Mouse (Mus musculus): ENCODE measurements around the gene Efcab3.

Gene Efcab3

GRCm38 (mm10) chr11:105063292-105063691 is at the start of gene Efcab3:
Efcab3 (plus strand) TSS chr11:105063592.
- no peak for TF ChIP-seq GATA4 (IDR thresholded peaks at IDR 0.05; ENCODE audit: insufficient replicate concordance, low read length)

DNA sequence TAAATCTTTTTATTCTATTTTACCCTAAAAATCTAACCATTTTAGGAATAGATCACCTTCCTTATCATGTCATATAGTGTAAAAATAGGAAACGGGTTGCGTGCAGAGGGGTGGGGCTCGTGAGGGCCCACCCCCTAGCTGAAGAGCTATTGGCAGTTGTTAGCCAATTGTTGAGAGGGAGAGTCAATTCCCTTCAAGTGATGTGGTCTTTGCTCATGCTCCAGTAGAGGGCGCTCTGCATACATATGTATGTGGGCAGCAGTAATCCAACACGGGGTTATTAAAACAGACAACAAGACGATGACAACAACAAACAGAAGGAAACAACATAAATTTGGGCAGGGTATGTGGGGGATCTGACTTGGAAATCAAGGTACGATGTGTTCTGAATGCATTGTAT is 42.3 kb upstream of the Efcab3 start:
- TF ChIP-seq GATA4 (IDR thresholded peaks at IDR 0.05; ENCODE audit: insufficient replicate concordance, low read length): no peak

DNA sequence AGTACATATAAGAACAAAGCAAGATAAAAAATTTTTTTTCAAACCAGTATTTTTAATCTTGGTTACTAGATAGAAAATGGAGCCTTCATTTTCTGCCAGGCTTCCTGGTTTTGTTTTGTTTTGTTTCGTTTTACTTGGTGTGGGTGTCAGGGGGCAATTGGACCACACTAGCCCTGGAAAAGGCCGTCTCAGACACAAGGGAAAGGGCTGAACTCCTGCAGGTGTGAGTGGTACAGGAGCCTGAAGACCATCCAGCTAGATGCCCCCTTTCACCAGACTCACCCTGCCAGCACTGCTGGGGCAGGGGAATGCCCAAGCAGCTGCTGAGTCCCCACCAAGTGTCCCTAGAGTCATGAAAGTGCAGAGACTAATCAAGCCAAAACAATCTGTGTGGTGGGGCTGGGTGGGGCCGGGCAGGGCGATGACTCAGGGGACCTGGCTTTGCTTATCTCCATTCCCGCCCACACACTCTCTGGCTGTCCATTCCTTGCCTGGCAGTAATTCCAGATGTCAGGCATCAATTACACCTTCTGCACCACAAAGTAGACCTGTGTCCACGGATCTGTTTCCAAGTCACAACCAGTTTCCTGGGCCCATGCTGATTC is 34.5 kb upstream of the Efcab3 start:
- no peak for TF ChIP-seq GATA4 (IDR thresholded peaks at IDR 0.05; ENCODE audit: insufficient replicate concordance, low read length)

DNA sequence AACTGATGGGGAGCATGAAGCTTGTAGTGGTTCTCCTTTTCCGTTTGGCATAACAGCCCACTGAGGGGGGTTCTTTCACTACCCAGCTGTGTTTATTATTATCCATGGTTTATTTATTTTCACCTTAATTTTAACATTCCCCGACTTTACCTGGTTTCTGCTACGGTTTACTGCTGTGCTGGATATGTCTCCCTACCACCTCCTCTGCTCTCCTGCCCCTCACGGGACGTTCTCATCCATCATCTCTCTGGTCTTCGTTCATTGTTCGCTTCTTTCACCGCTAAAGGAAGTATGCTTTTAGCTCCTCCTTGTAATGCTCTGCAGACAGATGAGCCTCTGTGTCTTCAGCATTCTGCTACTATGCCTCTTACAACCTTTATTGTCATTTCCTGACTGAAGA is 33.9 kb upstream of the Efcab3 start:
- TF ChIP-seq GATA4 (IDR thresholded peaks at IDR 0.05; ENCODE audit: insufficient replicate concordance, low read length): no peak

GRCm38 (mm10) chr11:105030229-105030628 is 33.2 kb upstream of the Efcab3 start:
- TF ChIP-seq GATA4 (IDR thresholded peaks at IDR 0.05; ENCODE audit: insufficient replicate concordance, low read length): no peak

DNA sequence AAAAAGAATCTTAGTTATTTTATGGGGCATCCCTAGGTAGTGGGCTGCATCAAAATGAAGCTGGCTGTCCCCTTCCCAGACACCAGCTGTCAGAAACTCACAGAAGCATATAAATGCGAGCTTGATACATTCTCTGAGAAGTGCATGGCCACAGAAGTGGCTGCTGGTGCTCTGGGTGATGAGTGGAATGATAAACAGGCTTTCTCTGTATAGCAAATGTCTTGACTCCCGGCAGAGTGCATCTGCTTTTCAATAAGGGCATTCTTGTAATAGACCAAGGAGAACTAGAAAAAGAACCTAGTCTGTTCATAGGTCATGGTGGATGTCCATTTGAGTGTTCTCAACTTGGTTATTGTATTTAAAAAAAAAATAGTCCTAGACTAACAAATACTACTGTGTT is 32.3 kb upstream of the Efcab3 start:
- no peak for TF ChIP-seq GATA4 (IDR thresholded peaks at IDR 0.05; ENCODE audit: insufficient replicate concordance, low read length)

DNA sequence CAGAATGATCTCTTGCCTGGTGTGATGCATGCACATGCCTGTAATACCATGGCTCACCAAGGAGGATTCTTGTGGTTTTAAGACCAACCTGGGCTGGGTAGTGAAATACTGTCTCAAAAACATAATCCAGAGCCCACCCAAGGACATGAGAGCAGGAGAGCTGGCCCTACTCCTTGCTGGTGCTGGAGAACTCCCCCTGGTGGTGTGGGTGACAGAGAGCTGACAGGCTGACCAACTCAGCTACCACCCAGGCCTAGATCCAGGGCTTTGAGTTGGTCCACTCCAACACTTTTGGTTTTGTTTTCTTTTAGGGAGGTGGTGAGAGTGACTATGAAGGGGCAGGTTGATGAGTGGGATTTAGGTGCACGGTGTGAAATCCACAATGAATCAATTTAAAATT is 28.3 kb upstream of the Efcab3 start:
- no peak for TF ChIP-seq GATA4 (IDR thresholded peaks at IDR 0.05; ENCODE audit: insufficient replicate concordance, low read length)

DNA sequence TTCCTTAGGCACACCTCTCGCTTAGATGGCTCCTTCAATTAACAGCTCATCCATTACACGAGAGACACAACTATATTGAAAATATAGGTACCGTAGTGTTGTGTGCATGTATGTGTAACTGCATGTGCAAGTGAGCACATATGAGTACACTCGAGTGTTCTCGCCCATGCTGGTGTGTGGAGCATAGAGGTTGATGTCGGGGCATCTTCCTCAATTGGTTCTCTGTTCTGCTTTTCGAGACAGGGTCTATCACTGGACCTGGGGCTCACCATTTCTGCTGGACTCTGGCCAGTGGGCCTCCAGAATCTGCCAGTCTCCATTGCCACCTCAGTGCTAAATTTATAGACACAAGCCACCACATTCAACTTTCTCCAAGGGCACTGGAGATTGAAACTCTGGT is 54.4 kb downstream of the Efcab3 start:
- TF ChIP-seq GATA4 (IDR thresholded peaks at IDR 0.05; ENCODE audit: insufficient replicate concordance, low read length): no peak

DNA sequence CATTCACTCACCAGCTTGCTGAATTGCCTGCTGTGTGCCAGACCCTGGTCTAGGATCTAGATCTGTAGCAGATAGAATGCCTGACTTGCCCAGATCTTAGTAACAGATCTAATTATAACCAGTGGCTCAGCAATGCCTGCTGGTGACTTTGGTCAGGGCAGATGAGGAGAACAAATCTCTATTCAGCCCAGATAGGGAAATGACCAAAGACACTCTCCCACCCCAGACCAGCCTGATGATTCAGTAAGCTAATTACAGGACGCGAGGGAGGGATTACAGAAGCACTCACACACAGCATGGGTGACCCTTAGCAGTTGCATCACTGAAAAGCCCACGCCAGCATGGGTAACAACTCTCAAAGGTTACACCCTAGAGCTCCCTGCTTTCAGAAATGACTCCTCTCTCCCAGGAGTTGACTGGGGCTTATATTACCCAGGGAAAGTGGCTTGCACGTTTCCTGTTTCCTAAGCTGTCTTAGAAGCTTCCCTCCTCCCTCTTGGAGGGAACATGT is 57.2 kb downstream of the Efcab3 start:
- TF ChIP-seq GATA4 (IDR thresholded peaks at IDR 0.05; ENCODE audit: insufficient replicate concordance, low read length): no peak

- no peak for TF ChIP-seq GATA4 (IDR thresholded peaks at IDR 0.05; ENCODE audit: insufficient replicate concordance, low read length)
Measured at GRCm38 (mm10) chr11:105123986-105124385, 60.6 kb downstream of the Efcab3 start.

DNA sequence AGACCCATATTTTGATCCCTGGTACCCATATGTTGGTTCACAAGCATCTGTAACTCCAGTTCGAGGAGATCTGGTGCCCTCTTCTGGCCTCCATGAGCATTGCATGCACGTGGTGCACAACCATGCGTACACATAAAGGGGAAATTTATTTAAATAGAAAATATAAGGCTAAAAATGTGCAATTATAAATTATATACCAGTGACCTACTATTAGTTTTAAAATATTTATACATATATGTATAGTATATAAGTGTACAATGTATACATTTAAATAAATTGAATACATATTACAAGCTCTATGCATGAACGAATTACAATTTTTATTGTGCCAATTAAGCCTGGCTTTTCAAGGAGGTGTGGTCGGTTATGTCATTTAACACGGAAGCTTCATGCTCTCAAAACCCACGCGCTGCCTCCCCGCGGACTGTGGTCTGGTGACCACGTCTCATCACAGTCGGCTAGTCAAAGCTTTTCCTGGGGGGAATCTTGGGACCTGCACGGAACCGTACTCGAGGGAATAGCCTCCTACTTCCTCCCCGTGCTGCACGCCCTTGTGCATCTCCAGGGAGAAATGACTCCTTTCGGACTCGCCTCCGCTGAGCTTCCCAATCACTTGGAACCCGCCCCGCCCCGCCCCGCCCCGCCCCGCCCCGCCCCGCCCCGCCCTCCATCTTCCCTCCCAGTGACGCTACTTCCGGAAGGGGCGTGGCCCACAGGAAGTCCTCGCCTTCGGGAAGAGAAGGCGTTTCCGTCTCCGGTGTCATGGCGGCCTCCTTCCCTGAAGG is 62.5 kb downstream of the Efcab3 start, which contains the start of gene Mettl2:
Mettl2 (plus strand) TSS at position 691 of the 785 bp plus-strand sequence.
- TF ChIP-seq GATA4 (IDR thresholded peaks at IDR 0.05; ENCODE audit: insufficient replicate concordance, low read length): no peak

GRCm38 (mm10) chr11:105126520-105127029 is 63.2 kb downstream of the Efcab3 start:
- no peak for TF ChIP-seq GATA4 (IDR thresholded peaks at IDR 0.05; ENCODE audit: insufficient replicate concordance, low read length)

DNA sequence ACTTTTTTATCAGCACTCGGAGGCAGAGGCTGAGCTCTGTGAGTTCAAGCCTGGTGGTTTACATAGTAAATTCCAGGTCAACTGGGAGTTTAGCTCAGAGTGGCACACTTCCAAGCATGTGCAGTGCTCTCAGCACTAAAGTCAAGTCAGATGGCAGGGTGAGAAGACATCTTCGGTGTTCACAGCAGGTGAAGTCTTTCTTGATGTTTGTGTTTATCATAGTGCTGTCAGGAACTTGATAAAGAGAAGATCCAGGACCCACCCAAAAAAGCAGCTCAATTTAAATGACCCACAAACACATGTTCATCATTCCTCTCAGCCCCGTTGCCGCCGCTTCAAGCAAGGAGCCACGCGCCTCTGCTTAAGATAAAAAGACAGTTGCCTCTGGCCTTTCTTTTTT is 72.3 kb downstream of the Efcab3 start:
- no peak for TF ChIP-seq GATA4 (IDR thresholded peaks at IDR 0.05; ENCODE audit: insufficient replicate concordance, low read length)

GRCm38 (mm10) chr11:105141115-105141514 is 77.7 kb downstream of the Efcab3 start:
- TF ChIP-seq GATA4 (IDR thresholded peaks at IDR 0.05; ENCODE audit: insufficient replicate concordance, low read length): no peak

DNA sequence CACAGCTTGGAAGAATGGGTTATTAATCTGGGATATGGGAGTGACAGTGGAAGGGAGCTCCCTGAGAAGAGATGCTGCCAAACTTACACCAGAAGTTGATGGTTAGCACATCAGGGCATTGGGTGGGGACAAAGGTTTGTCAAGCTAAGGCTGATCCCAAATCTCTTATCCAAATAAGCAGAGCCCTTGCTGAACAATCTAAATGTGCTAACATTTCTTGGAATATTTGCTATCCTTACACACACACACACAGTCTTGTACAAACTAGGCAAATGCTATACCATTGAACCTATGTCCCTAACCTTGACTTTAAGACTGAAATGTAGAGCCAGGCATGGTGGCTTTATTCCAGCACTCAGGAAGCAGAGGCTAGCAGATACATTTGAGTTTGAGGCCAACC is 80.2 kb downstream of the Efcab3 start:
- no peak for TF ChIP-seq GATA4 (IDR thresholded peaks at IDR 0.05; ENCODE audit: insufficient replicate concordance, low read length)

DNA sequence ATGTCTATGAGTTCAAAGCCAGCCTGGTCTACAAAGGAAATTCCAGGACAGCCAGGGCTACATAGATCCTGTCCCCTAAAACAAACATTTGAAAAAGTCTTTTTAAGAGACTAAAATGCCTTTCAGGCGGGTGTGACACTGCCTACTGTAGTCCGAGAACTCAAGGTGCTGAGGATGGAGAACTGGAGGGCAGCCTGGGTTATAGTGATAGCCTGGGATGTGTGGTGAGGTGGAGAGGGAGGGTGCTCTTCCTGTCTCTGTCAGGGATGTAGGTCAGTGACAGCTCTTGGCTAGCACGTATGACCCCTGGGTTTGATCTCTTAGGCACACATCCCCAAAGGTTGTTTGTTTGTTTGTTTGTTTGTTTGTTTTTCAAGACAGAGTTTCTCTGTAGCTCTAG is 80.7 kb downstream of the Efcab3 start:
- no peak for TF ChIP-seq GATA4 (IDR thresholded peaks at IDR 0.05; ENCODE audit: insufficient replicate concordance, low read length)

Measured in liver, adult (tissue).